Mouse (Mus musculus) heart, postnatal 14 days (tissue): Measurements from ENCODE around the gene Smg5. TPM values are rescaled to one million over a fixed set of nuclear protein-coding genes. Genes with fewer than 3 reads are reported as not detected.
"Not testable (repeated sequence)": the region's sequence is repeated elsewhere in the genome, so short reads cannot be mapped to it uniquely, and the experiment has no call there.

Experiments used
- DNase-seq, 2 experiments: peaks; one replicate each; pipeline ENCODE4 v3.0.0; 2021 to 2022
- intact Hi-C: fragments of 180-260 bp; cut with DNase I; formaldehyde crosslinking; loops from one replicate; pipeline ENCODE4 v1.15.1; 2025
- total RNA-seq, 2 experiments: library from RNA; stranded (reverse); gene quantifications; 2 replicates each; pipeline ENCODE4 v1.2.3; 2021

The Smg5 gene
- total RNA-seq, 2 experiments from 2014 or later, result 41.5 to 44.3 TPM

DNA sequence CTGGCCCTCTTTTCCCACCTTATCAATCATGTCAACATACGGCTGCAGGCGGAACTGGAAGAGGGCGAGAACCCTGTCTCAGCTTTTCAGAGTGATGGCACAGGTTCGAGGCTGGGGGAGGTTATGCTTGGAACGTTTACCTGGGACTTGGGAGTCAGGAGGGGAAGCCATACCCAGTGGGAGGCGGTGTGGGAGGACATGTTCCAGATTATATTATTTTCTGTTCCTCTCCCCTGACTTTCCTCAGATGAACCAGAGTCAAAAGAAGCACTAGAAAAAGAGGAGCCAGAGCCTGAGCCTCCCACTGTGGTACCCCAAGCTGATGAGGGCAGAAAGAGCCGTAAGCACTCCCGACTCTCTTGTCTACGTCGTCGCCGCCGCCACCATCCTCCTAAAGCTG lies 14.7 kb downstream of the Smg5 start:
- intact Hi-C loops, result no loop called here

DNA sequence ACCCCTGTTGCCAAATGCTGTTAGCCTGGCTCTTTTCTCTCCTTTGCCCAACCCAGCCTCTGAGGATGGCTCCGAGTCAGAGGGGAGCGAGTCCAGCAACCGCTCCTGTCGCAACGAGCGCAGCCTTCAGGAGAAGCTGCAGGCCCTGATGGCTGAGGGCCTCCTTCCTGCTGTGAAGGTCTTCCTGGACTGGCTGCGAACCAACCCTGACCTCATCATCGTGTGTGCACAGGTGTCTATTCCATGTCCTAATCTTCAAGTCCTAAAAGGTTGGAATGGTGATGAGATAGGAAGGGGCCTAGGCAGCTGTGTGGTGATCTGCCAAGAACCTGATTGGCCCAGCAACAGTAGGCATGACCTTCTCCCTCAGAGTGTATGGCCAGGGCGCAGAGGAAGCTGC lies 16.8 kb downstream of the Smg5 start:
- intact Hi-C loops, result no loop called here

More for the DNA sequence above, 14.7 kb downstream of the Smg5 start:
- DNase-seq, result no peak

GRCm38 (mm10) chr3:88354396-88355165 lies 18.5 kb downstream of the Smg5 start:
- intact Hi-C loops, result no loop called here
- DNase-seq, result no peak

More for the DNA sequence above, 16.8 kb downstream of the Smg5 start:
- DNase-seq, result no peak

- intact Hi-C loops, result no loop called here
- DNase-seq, result no peak
Measured at GRCm38 (mm10) chr3:88359584-88359983, 23.5 kb downstream of the Smg5 start.

DNA sequence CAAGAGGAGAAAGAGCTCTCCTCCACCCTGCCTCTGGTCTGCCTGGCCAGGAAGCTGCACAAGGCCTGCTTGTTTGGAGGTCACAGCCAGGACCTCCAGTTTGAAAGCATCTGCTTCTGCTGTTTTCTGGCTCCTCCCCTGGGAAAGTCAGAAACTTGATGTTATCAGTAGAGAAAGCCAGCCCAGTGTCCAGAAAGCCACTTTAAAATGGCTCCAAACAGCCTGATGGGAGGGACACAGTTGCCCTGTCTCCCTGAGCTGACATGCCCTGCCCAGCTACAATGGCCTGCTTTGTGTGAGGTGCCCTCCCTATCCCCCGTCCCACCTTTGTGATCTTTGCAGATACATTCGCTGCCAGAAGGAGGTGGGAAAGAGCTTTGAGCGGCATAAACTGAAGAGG lies 23.9 kb downstream of the Smg5 start:
- intact Hi-C loops, result no loop called here
- DNase-seq, result no peak

DNA sequence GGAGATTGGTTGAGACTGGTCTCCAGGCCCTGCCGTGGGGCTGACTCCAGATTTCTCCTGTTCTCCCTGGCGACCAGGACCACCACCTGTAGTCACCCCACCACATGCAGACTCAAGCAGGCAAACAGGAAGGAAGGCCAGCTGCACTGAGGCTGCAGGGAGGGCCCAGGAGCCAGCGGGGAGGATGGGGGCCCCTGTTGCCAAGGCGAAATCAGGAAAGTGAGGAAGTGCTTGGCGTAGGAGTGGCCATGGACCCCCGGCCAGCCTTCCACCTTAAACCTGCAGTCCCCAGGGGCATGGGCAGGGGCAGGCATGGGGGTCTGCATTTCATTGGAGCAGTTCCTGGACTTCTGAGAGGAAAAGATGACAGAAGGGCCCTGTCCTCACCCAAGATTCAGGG lies 25.0 kb downstream of the Smg5 start:
- intact Hi-C loops, result no loop called here
- DNase-seq, result no peak

GRCm38 (mm10) chr3:88361612-88362313 lies 25.7 kb downstream of the Smg5 start:
- no peak for DNase-seq
- intact Hi-C loops, result no loop called here

GRCm38 (mm10) chr3:88363700-88364099 lies 27.6 kb downstream of the Smg5 start:
- intact Hi-C loops, result no loop called here
- DNase-seq, result peak in 1 of 2 experiments; percentile 21

- intact Hi-C loops, result no loop called here
- DNase-seq, result peak; percentile 59 to 82
Measured at GRCm38 (mm10) chr3:88364337-88364736, 28.3 kb downstream of the Smg5 start, which contains the start of gene Paqr6. Paqr6 (plus strand) TSS chr3:88364584.

DNA sequence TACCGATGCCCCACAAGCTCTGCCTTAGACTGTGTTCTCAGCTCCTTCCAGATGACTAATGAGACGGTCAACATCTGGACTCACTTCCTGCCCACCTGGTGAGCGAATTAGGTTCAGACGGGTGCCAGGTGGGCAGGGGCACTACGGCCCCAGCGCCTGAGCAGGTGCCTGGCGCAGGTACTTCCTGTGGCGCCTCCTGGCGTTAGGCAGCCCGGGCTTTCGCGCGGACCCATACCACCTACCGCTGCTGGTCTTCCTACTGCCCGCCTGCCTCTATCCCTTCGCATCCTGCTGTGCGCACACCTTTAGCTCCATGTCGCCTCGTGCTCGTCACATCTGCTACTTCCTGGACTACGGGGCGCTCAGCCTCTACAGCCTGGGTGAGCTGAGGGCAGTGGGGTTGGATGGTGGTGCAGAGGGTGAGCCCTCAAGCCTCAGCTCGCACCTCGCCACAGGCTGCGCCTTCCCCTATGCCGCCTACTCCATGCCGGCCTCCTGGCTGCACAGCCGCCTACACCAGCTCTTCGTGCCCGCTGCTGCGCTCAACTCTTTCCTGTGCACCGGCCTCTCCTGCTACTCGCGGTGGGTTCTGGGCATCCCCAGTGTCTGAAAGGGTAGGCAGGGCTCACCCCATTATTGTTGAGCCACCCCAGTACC lies 29.8 kb downstream of the Smg5 start:
- no peak for DNase-seq
- intact Hi-C loops, result no loop called here

DNA sequence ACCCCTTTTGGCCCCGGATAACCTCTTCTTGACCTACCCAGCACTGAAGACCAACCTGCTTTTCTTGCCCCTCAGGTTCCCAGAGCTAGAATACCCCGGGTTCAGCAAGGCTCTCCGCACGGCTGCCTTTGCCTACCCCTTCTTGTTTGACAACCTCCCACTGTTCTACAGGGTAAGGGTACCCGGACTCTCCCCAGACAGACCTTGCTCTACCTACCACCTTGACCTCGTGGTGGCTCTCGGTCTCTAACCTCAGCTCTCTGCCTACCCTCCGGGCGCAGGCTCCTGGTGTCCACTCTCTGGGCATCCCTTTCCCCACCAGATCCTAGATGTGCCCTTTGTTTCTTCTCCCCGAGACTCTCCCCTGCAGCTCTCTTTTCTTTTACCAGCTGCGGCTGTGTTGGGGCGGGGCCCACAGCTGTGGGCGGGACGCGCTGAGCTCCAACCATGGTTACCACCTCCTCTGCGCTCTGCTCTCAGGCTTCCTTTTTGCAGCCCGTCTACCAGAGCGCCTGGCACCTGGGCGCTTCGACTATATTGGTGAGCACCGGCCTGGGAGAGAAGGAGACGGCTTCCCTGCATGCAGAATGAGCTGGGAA lies 30.9 kb downstream of the Smg5 start:
- intact Hi-C loops, result not testable (repeated sequence)
- DNase-seq, result peak in 1 of 2 experiments; percentile 53

DNA sequence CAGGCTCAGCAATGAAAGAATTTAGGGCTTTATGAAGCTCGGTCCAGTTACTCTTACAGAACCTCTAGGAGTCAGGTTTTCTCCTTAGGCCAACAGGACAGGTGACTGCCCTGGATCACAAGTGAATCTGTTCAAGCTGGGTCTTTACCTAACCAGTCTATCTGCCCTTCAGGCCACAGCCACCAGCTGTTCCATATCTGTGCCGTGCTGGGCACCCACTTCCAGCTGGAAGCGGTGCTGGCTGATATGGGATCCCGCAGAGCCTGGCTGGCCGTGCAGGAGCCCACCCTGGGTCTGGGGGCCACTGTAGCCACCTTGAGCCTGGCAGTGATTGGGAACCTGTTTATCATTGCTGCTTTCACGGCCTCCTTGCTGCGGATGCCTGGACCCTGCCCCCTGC lies 31.5 kb downstream of the Smg5 start:
- DNase-seq, intact Hi-C loops: not testable (repeated sequence)

DNA sequence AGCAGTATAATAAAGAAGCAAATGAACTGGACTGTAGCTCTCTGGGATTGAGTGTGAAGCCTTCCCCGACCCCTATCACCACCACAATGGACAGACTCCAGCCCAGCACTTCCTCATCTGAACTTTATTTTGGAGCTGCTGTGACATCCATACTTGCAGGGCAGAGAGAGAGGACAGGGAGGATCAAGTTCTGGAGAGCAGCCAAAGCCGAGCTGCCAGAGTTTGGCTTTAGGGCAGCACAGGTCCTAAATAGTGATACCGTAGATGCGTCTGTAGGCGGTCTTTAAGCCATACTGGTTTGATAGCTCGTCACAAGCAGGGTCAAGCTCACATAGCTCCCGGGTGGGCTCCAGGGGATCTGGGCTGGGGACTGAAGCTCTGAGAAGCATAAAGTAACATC lies 32.5 kb downstream of the Smg5 start:
- DNase-seq, result peak in 1 of 2 experiments; percentile 27
- intact Hi-C loops, result not testable (repeated sequence)

GRCm38 (mm10) chr3:88372643-88373042 lies 36.6 kb downstream of the Smg5 start, which contains the start of gene Bglap3:
Bglap3 (minus strand) TSS chr3:88372743.
- intact Hi-C loops, DNase-seq: not testable (repeated sequence)

DNA sequence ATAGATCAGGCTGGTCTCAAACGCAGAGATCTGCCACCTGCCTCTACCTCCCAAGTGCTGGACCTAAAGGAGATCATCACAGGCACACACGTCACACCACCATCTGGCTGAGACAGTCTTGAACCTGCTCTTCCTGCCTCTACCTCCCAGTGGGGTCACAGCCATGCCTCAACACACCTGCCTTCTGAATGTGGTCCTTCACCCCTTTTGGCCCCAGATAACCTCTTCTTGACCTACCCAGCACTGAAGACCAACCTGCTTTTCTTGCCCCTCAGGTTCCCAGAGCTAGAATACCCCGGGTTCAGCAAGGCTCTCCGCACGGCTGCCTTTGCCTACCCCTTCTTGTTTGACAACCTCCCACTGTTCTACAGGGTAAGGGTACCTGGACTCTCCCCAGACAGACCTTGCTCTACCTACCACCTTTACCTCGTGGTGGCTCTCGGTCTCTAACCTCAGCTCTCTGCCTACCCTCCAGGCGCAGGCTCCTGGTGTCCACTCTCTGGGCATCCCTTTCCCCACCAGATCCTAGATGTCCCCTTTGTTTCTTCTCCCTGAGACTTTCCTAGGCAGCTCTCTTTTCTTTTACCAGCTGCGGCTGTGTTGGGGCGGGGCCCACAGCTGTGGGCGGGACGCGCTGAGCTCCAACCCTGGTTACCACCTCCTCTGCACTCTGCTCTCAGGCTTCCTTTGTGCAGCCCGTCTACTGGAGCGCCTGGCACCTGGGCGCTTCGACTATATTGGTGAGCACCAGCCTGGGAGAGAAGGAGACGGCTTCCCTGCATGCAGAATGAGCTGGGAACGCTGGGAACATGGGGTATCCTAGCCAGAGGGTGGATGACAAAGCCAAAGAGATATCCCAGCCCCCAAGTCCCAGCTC lies 39.9 kb downstream of the Smg5 start:
- DNase-seq, result peak in 1 of 2 experiments; percentile 23
- intact Hi-C loops, result not testable (repeated sequence)

DNA sequence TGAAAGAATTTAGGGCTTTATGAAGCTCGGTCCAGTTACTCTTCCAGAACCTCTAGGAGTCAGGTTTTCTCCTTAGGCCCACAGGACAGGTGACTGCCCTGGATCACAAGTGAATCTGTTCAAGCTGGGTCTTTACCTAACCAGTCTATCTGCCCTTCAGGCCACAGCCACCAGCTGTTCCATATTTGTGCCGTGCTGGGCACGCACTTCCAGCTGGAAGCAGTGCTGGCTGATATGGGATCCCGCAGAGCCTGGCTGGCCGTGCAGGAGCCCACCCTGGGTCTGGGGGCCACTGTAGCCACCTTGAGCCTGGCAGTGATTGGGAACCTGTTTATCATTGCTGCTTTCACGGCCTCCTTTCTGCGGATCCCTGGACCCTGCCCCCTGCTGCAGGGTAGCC lies 40.6 kb downstream of the Smg5 start:
- intact Hi-C loops, DNase-seq: not testable (repeated sequence)

DNA sequence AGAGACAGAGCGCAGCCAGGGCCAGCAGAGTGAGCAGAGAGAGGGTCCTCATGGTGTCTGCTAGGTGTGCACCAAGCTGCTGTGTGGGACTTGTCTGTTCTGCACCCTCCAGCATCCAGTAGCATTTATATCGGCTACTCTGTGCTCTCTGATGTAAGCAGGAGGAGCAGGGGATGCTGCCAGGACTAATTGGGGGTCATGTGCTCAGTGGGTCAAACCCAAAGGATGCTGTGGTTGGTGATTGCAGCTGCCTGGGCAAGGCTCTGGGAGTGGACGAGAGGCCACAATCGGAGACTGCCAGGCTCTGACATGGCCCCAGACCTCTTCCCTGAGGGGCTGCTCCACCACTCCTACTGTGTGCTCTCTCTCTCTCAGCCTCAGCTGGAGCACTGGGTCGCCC lies 42.5 kb downstream of the Smg5 start, which contains the start of gene Bglap2:
Gene Bglap2, minus strand, starts transcription at position 101 of the 400 bp plus-strand sequence.
- DNase-seq, intact Hi-C loops: not testable (repeated sequence)

DNA sequence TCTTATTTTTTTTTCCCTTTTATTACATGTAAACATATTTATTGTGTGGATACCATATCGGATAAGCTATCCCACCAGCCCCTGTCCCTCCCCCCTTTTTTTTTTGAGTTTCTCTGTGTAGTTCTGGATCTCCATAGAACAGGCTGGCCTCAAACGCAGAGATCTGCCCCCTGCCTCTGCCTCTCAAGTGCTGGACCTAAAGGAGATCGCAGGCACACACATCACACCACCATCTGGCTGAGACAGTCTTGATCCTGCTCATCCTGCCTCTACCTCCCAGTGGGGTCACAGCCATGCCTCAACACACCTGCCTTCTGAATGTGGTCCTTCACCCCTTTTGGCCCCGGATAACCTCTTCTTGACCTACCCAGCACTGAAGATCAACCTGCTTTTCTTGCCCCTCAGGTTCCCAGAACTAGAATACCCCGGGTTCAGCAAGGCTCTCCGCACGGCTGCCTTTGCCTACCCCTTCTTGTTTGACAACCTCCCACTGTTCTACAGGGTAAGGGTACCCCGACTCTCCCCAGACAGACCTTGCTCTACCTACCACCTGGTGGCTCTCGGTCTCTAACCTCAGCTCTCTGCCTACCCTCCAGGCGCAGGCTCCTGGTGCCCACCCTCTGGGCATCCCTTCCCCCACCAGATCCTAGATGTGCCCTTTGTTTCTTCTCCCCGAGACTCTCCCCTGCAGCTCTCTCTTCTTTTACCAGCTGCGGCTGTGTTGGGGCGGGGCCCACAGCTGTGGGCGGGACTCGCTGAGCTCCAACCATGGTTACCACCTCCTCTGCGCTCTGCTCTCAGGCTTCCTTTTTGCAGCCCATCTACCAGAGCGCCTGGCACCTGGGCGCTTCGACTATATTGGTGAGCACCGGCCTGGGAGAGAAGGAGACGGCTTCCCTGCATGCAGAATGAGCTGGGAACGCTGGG lies 45.6 kb downstream of the Smg5 start:
- intact Hi-C loops, result not testable (repeated sequence)

More for the DNA sequence above, 45.6 kb downstream of the Smg5 start:
- not testable (repeated sequence) for DNase-seq
